Comparison of ENCODE assay signal across 22 mouse cellular contexts in genomic region chr6:78250053-78250452, GRCm38 (mm10).
DNase-seq lines count a peak whose midpoint lies in the region; ATAC-seq and TF ChIP-seq lines count a peak whose summit lies in the region.
"Had no signal": no experiment of that assay in that cellular context is flagged by ENCODE, and none has a peak within 500 bp of the region (broad histone marks: within the 10 kb centered on the region; RNA-seq: fewer than 3 reads in every experiment).

No protein-coding gene starts in this region.

- H3K4me1 ChIP-seq in forebrain, postnatal 0 days (ENCODE audit: insufficient read depth), result no peaks in the 10 kb centered on the region
- H3K4me1 ChIP-seq in forebrain, embryonic 13.5 days, result peaks cover 4% of the 10 kb centered on the region; the same call in 1 of the 2 replicates
- H3K4me1 ChIP-seq in lung, embryonic 14.5 days (ENCODE audit: insufficient read depth), result no peaks in the 10 kb centered on the region
- no peaks in the 10 kb centered on the region for H3K4me1 ChIP-seq in lung, adult 2 months (ENCODE audit: control insufficient read depth, insufficient read depth, low read length)
- peaks cover 5% of the 10 kb centered on the region for H3K4me1 ChIP-seq in neural tube, embryonic 13.5 days (replicated peaks)
- H3K4me1 ChIP-seq: embryonic facial prominence, embryonic 15.5 days; forebrain, embryonic 12.5 days; heart, embryonic 15.5 days; intestine, embryonic 15.5 days had no signal

- TF ChIP-seq CTCF in forebrain, postnatal 0 days (IDR thresholded peaks at IDR 0.05; ENCODE audit: low read depth), result no peak
- no peak for TF ChIP-seq CTCF in lung, embryonic 14.5 days (IDR thresholded peaks at IDR 0.05; ENCODE audit: low read depth)
- TF ChIP-seq CTCF in lung, adult 2 months (IDR thresholded peaks at IDR 0.05; ENCODE audit: insufficient read depth, low read length), result no peak
- no peak for TF ChIP-seq CTCF in brain, embryonic 14.5 days (IDR thresholded peaks at IDR 0.05; ENCODE audit: borderline replicate concordance, extremely low read depth, insufficient read depth, insufficient read length)

- no peak overlapping the region for H3K4me2 ChIP-seq in forebrain, postnatal 0 days (ENCODE audit: low read depth)
- no peak overlapping the region for H3K4me2 ChIP-seq in forebrain, embryonic 13.5 days
- no peak overlapping the region for H3K4me2 ChIP-seq in lung, embryonic 14.5 days
- H3K4me2 ChIP-seq in neural tube, embryonic 13.5 days, result no peak overlapping the region
- H3K4me2 ChIP-seq: embryonic facial prominence, embryonic 15.5 days; forebrain, embryonic 12.5 days; heart, embryonic 11.5 days; heart, embryonic 15.5 days; intestine, embryonic 15.5 days had no signal

- intact Hi-C loops in heart, postnatal 25 days (cut with DNase I), result no loop called here

- peak; percentile 20 for DNase-seq in forebrain, postnatal 0 days
- peak; percentile 8 for DNase-seq in lung, embryonic 14.5 days
- DNase-seq in lung, adult 2 months, result no peak
- peak; percentile 64 for DNase-seq in brain, embryonic 14.5 days (ENCODE audit: low read depth)
- DNase-seq in heart, postnatal 25 days (ENCODE audit: low spot score), result no peak
- DNase-seq: adrenal gland, adult 8-10 months; adrenal gland, postnatal 36 days; cerebellum, adult 11-12 months; cerebellum, adult 9-10 months; cerebellum, postnatal 25 days; gastrocnemius, postnatal 14 days; heart, adult 2 months; heart, postnatal 14 days had no signal

- TF ChIP-seq POLR2A in lung, adult 2 months (IDR thresholded peaks at IDR 0.05; ENCODE audit: borderline replicate concordance, extremely low read depth, low read depth, low read length), result no peak
- no peak for TF ChIP-seq POLR2A in brain, embryonic 14.5 days (IDR thresholded peaks at IDR 0.05; ENCODE audit: borderline replicate concordance, extremely low read depth, insufficient read depth, insufficient read length, poor library complexity, severe bottlenecking)

- no peak overlapping the region for H3K9ac ChIP-seq in forebrain, postnatal 0 days
- no peak overlapping the region for H3K9ac ChIP-seq in forebrain, embryonic 13.5 days
- H3K9ac ChIP-seq in lung, embryonic 14.5 days, result no peak overlapping the region
- no peak overlapping the region for H3K9ac ChIP-seq in neural tube, embryonic 13.5 days
- H3K9ac ChIP-seq: embryonic facial prominence, embryonic 15.5 days; forebrain, embryonic 12.5 days; heart, embryonic 15.5 days; intestine, embryonic 15.5 days had no signal

- H3K36me3 ChIP-seq in forebrain, postnatal 0 days (ENCODE audit: insufficient read depth), result no peaks in the 10 kb centered on the region
- no peaks in the 10 kb centered on the region for H3K36me3 ChIP-seq in forebrain, embryonic 13.5 days (ENCODE audit: poor library complexity, severe bottlenecking)
- H3K36me3 ChIP-seq in lung, embryonic 14.5 days (ENCODE audit: insufficient read depth), result no peaks in the 10 kb centered on the region
- H3K36me3 ChIP-seq in neural tube, embryonic 13.5 days, result no peaks in the 10 kb centered on the region
- H3K36me3 ChIP-seq: embryonic facial prominence, embryonic 15.5 days; forebrain, embryonic 12.5 days; heart, embryonic 15.5 days; hindbrain, embryonic 10.5 days; intestine, embryonic 15.5 days had no signal

- H3K27ac ChIP-seq in forebrain, postnatal 0 days (ENCODE audit: low read depth, low read length), result no peak overlapping the region
- no peak overlapping the region for H3K27ac ChIP-seq in forebrain, embryonic 13.5 days
- no peak overlapping the region for H3K27ac ChIP-seq in lung, embryonic 14.5 days (ENCODE audit: low read depth)
- 0 out of 2 replicates have a peak overlapping the region, but pooled peaks have one; percentile 28 for H3K27ac ChIP-seq in neural tube, embryonic 13.5 days (replicated peaks)
- H3K27ac ChIP-seq: embryonic facial prominence, embryonic 15.5 days; forebrain, embryonic 12.5 days; heart, adult 2 months; heart, embryonic 15.5 days; hindbrain, embryonic 10.5 days; intestine, embryonic 15.5 days had no signal

- 41% methylated on average over 1 of the region's 1 CpGs for WGBS in forebrain, postnatal 0 days
- WGBS in forebrain, embryonic 13.5 days, result 86% methylated on average over 1 of the region's 1 CpGs
- 64% methylated on average over 1 of the region's 1 CpGs for WGBS in lung, embryonic 14.5 days
- 27% methylated on average over 1 of the region's 1 CpGs for WGBS in lung, adult 2 months
- WGBS in neural tube, embryonic 13.5 days, result 31% methylated on average over 1 of the region's 1 CpGs

- H3K27me3 ChIP-seq in forebrain, postnatal 0 days (ENCODE audit: insufficient read depth, low read length), result no peaks in the 10 kb centered on the region
- H3K27me3 ChIP-seq in forebrain, embryonic 13.5 days, result no peaks in the 10 kb centered on the region
- no peaks in the 10 kb centered on the region for H3K27me3 ChIP-seq in lung, embryonic 14.5 days (ENCODE audit: insufficient read depth, low read length)
- no peaks in the 10 kb centered on the region for H3K27me3 ChIP-seq in neural tube, embryonic 13.5 days
- H3K27me3 ChIP-seq: embryonic facial prominence, embryonic 15.5 days; forebrain, embryonic 12.5 days; heart, embryonic 15.5 days; intestine, embryonic 15.5 days had no signal

- ATAC-seq in forebrain, postnatal 0 days, result no peak; the same call in 1 of the 2 replicates
- ATAC-seq in forebrain, embryonic 13.5 days, result no peak
- ATAC-seq in lung, embryonic 14.5 days (ENCODE audit: insufficient read depth), result no peak
- no peak for ATAC-seq in neural tube, embryonic 13.5 days (ENCODE audit: low read depth)
- no peak for ATAC-seq in cerebellum, adult (ENCODE audit: insufficient number of reproducible peaks, low FRiP score, low TSS enrichment)
- ATAC-seq: intestine, embryonic 15.5 days had no signal

- H3K4me3 ChIP-seq in forebrain, postnatal 0 days (ENCODE audit: low read depth, low read length), result no peak overlapping the region
- no peak overlapping the region for H3K4me3 ChIP-seq in forebrain, embryonic 13.5 days
- no peak overlapping the region for H3K4me3 ChIP-seq in lung, embryonic 14.5 days (ENCODE audit: low read depth, low read length)
- H3K4me3 ChIP-seq in lung, adult 2 months (replicated peaks; ENCODE audit: extremely low read depth, low read depth, low read length), result no peak overlapping the region
- no peak overlapping the region for H3K4me3 ChIP-seq in neural tube, embryonic 13.5 days
- H3K4me3 ChIP-seq: embryonic facial prominence, embryonic 15.5 days; forebrain, embryonic 12.5 days; heart, adult 2 months; heart, embryonic 15.5 days; hindbrain, embryonic 10.5 days; intestine, embryonic 15.5 days had no signal

- H3K9me3 ChIP-seq in forebrain, postnatal 0 days (ENCODE audit: low read length), result no peaks in the 10 kb centered on the region
- no peaks in the 10 kb centered on the region for H3K9me3 ChIP-seq in forebrain, embryonic 13.5 days (replicated peaks)
- H3K9me3 ChIP-seq in lung, embryonic 14.5 days (ENCODE audit: low read depth, low read length), result no peaks in the 10 kb centered on the region
- H3K9me3 ChIP-seq in neural tube, embryonic 13.5 days, result no peaks in the 10 kb centered on the region
- H3K9me3 ChIP-seq: embryonic facial prominence, embryonic 15.5 days; forebrain, embryonic 12.5 days; heart, embryonic 15.5 days; hindbrain, embryonic 10.5 days; intestine, embryonic 15.5 days had no signal

Comparison
In these comparisons a context has a peak if more than half of its experiments do, and no peak if none do; other contexts are left out.
1. DNase-seq: peak in forebrain, postnatal 0 days (single experiment), lung, embryonic 14.5 days (single experiment) and brain, embryonic 14.5 days (single experiment); none in lung, adult 2 months (single experiment) and heart, postnatal 25 days (single experiment).